Mouse (Mus musculus): ENCODE results near the gene Gpsm3. TPM values are rescaled to one million over a fixed set of nuclear protein-coding genes. Genes with fewer than 3 reads are reported as not detected.

Gpsm3 gene
- polyA plus RNA-seq, 1 experiment from 2014 or later, result 12.5 TPM

GRCm38 (mm10) chr17:34621006-34621405 lies 31.4 kb downstream of the Gpsm3 start:
- Histone ChIP-seq H3K36me3 (ENCODE audit: control insufficient read depth, insufficient read depth, low read length) (peaks cover 17% of the 10 kb centered on the region), H3K4me2 (ENCODE audit: low read depth, low read length) (no peak overlapping the region), H3K4me3 (ENCODE audit: low read length) (no peak overlapping the region), H3K9me3 (ENCODE audit: control insufficient read depth, low read length) (no peaks in the 10 kb centered on the region), H3K27ac (ENCODE audit: low read length) (peak overlapping the region; percentile 51), H3K4me1 (ENCODE audit: control insufficient read depth, insufficient read depth, low read length) (peaks cover under 1% of the 10 kb centered on the region; the same call in 1 of the 2 replicates), H3K9ac (ENCODE audit: low read depth, low read length) (no peak overlapping the region), H3K27me3 (replicated peaks; ENCODE audit: control insufficient read depth, insufficient read depth, low read length) (no peaks in the 10 kb centered on the region)
- 67% methylated on average over 8 of the region's 8 CpGs for WGBS
- 0 out of 2 replicates have a peak, but pooled peaks have one; percentile 23 for ATAC-seq

GRCm38 (mm10) chr17:34623161-34623560 lies 33.6 kb downstream of the Gpsm3 start:
- Histone ChIP-seq H3K9me3 (ENCODE audit: control insufficient read depth, low read length) (no peaks in the 10 kb centered on the region), H3K27ac (ENCODE audit: low read length) (no peak overlapping the region), H3K9ac (ENCODE audit: low read depth, low read length) (no peak overlapping the region), H3K4me3 (ENCODE audit: low read length) (no peak overlapping the region), H3K27me3 (replicated peaks; ENCODE audit: control insufficient read depth, insufficient read depth, low read length) (no peaks in the 10 kb centered on the region), H3K4me2 (ENCODE audit: low read depth, low read length) (no peak overlapping the region), H3K4me1 (ENCODE audit: control insufficient read depth, insufficient read depth, low read length) (peaks cover 7% of the 10 kb centered on the region), H3K36me3 (ENCODE audit: control insufficient read depth, insufficient read depth, low read length) (peaks cover 17% of the 10 kb centered on the region)
- 84% methylated on average over 9 of the region's 9 CpGs for WGBS
- ATAC-seq, result no peak

- peaks cover 22% of the 10 kb centered on the region for H3K4me1 ChIP-seq (ENCODE audit: control insufficient read depth, insufficient read depth, low read length)
- no peak for ATAC-seq
- H3K4me3 ChIP-seq (ENCODE audit: low read length), result no peak overlapping the region
- no peak overlapping the region for H3K27ac ChIP-seq (ENCODE audit: low read length)
- 97% methylated on average over 3 of the region's 3 CpGs for WGBS
- H3K27me3 ChIP-seq (replicated peaks; ENCODE audit: control insufficient read depth, insufficient read depth, low read length), result peaks cover under 1% of the 10 kb centered on the region
- no peak overlapping the region for H3K4me2 ChIP-seq (ENCODE audit: low read depth, low read length)
- H3K9me3 ChIP-seq (ENCODE audit: control insufficient read depth, low read length), result no peaks in the 10 kb centered on the region
- no peak overlapping the region for H3K9ac ChIP-seq (ENCODE audit: low read depth, low read length)
- peaks cover 13% of the 10 kb centered on the region for H3K36me3 ChIP-seq (ENCODE audit: control insufficient read depth, insufficient read depth, low read length)
Measured at GRCm38 (mm10) chr17:34624981-34625380, 35.4 kb downstream of the Gpsm3 start.

- 50% methylated on average over 16 of the region's 16 CpGs for WGBS
- Histone ChIP-seq H3K9ac (ENCODE audit: low read depth, low read length) (peak overlapping the region; percentile 75), H3K4me3 (ENCODE audit: low read length) (peak overlapping the region; percentile 78), H3K27me3 (replicated peaks; ENCODE audit: control insufficient read depth, insufficient read depth, low read length) (peaks cover 13% of the 10 kb centered on the region), H3K4me1 (ENCODE audit: control insufficient read depth, insufficient read depth, low read length) (peaks cover 30% of the 10 kb centered on the region), H3K4me2 (ENCODE audit: low read depth, low read length) (peak overlapping the region; percentile 74), H3K36me3 (ENCODE audit: control insufficient read depth, insufficient read depth, low read length) (peaks cover 13% of the 10 kb centered on the region; the same call in 1 of the 2 replicates), H3K9me3 (ENCODE audit: control insufficient read depth, low read length) (no peaks in the 10 kb centered on the region), H3K27ac (ENCODE audit: low read length) (peak overlapping the region; percentile 97)
- no peak for ATAC-seq
Measured at GRCm38 (mm10) chr17:34626062-34626772, 36.6 kb downstream of the Gpsm3 start.

GRCm38 (mm10) chr17:34626773-34627092 lies 37.1 kb downstream of the Gpsm3 start:
- H3K4me1 ChIP-seq (ENCODE audit: control insufficient read depth, insufficient read depth, low read length), result peaks cover 33% of the 10 kb centered on the region
- H3K9me3 ChIP-seq (ENCODE audit: control insufficient read depth, low read length), result no peaks in the 10 kb centered on the region
- H3K27me3 ChIP-seq (replicated peaks; ENCODE audit: control insufficient read depth, insufficient read depth, low read length), result peaks cover 17% of the 10 kb centered on the region
- peaks cover 13% of the 10 kb centered on the region; the same call in 1 of the 2 replicates for H3K36me3 ChIP-seq (ENCODE audit: control insufficient read depth, insufficient read depth, low read length)
- H3K27ac ChIP-seq (ENCODE audit: low read length), result peak overlapping the region; percentile 97
- H3K4me2 ChIP-seq (ENCODE audit: low read depth, low read length), result peak overlapping the region; percentile 74
- H3K4me3 ChIP-seq (ENCODE audit: low read length), result peak overlapping the region; percentile 78
- WGBS, result 1% methylated on average over 18 of the region's 18 CpGs
- peak; percentile 24 for ATAC-seq
- H3K9ac ChIP-seq (ENCODE audit: low read depth, low read length), result peak overlapping the region; percentile 75

- H3K9me3 ChIP-seq (ENCODE audit: control insufficient read depth, low read length), result no peaks in the 10 kb centered on the region
- WGBS, result 0% methylated on average over 36 of the region's 45 CpGs
- H3K27me3 ChIP-seq (replicated peaks; ENCODE audit: control insufficient read depth, insufficient read depth, low read length), result peaks cover 18% of the 10 kb centered on the region
- H3K36me3 ChIP-seq (ENCODE audit: control insufficient read depth, insufficient read depth, low read length), result peaks cover 13% of the 10 kb centered on the region; the same call in 1 of the 2 replicates
- ATAC-seq, result peak; percentile 80
- peak overlapping the region; percentile 97 for H3K27ac ChIP-seq (ENCODE audit: low read length)
- H3K9ac ChIP-seq (ENCODE audit: low read depth, low read length), result peak overlapping the region; percentile 75
- H3K4me3 ChIP-seq (ENCODE audit: low read length), result peak overlapping the region; percentile 78
- peak overlapping the region; percentile 74 for H3K4me2 ChIP-seq (ENCODE audit: low read depth, low read length)
- peaks cover 35% of the 10 kb centered on the region for H3K4me1 ChIP-seq (ENCODE audit: control insufficient read depth, insufficient read depth, low read length)
Measured at GRCm38 (mm10) chr17:34627093-34627942, 37.7 kb downstream of the Gpsm3 start.

GRCm38 (mm10) chr17:34627943-34628643 lies 38.5 kb downstream of the Gpsm3 start, which contains the start of gene Ppt2:
TSS of gene Ppt2 (minus strand) at chr17:34628510.
- H3K27me3 ChIP-seq (replicated peaks; ENCODE audit: control insufficient read depth, insufficient read depth, low read length), result peaks cover 18% of the 10 kb centered on the region
- WGBS, result 2% methylated on average over 29 of the region's 29 CpGs
- no peaks in the 10 kb centered on the region for H3K9me3 ChIP-seq (ENCODE audit: control insufficient read depth, low read length)
- peaks cover 35% of the 10 kb centered on the region for H3K4me1 ChIP-seq (ENCODE audit: control insufficient read depth, insufficient read depth, low read length)
- peaks cover 5% of the 10 kb centered on the region; the same call in 1 of the 2 replicates for H3K36me3 ChIP-seq (ENCODE audit: control insufficient read depth, insufficient read depth, low read length)
- peak within 1 kb of the TSS; percentile 74 for H3K4me2 ChIP-seq (ENCODE audit: low read depth, low read length)
- H3K27ac ChIP-seq (ENCODE audit: low read length), result peak within 1 kb of the TSS; percentile 97
- peak within 1 kb of the TSS; percentile 75 for H3K9ac ChIP-seq (ENCODE audit: low read depth, low read length)
- ATAC-seq, result peak; percentile 47
- peak within 1 kb of the TSS; percentile 78 for H3K4me3 ChIP-seq (ENCODE audit: low read length)

- no peak for ATAC-seq
- WGBS, result 18% methylated on average over 5 of the region's 5 CpGs
- Histone ChIP-seq H3K9ac (ENCODE audit: low read depth, low read length) (peak overlapping the region; percentile 75), H3K27me3 (replicated peaks; ENCODE audit: control insufficient read depth, insufficient read depth, low read length) (peaks cover 18% of the 10 kb centered on the region), H3K4me2 (ENCODE audit: low read depth, low read length) (peak overlapping the region; percentile 74), H3K27ac (ENCODE audit: low read length) (peak overlapping the region; percentile 97), H3K4me3 (ENCODE audit: low read length) (peak overlapping the region; percentile 78), H3K36me3 (ENCODE audit: control insufficient read depth, insufficient read depth, low read length) (0 out of 2 replicates have a peak, but pooled peaks cover 4% of the 10 kb centered on the region), H3K4me1 (ENCODE audit: control insufficient read depth, insufficient read depth, low read length) (peaks cover 35% of the 10 kb centered on the region), H3K9me3 (ENCODE audit: control insufficient read depth, low read length) (no peaks in the 10 kb centered on the region)
Measured at GRCm38 (mm10) chr17:34628644-34628967, 39.0 kb downstream of the Gpsm3 start.
